Mouse (Mus musculus): ENCODE results near the gene Cryga.

Cryga gene

DNA sequence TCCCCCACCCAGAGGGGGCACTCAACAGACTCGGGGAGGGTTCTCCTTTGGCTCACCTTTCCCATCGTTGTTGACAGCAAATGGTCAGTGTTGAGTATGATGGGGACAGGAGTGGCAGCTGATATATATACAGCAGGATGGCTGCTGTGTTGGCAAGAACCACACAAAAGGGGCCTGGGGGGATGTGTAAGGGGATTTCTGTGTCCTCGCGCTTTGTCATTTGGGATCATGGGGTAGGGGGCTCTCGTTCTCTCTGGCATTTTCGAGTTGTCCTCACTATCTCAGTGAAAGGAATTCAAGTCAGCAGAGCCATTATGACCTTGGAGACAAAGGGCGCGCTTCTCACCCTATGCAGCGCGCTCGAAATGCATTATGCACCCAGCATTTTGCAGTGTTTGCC is at the start of gene Cryga:
TSS of gene Cryga (minus strand) at position 101 of the 400 bp plus-strand sequence.
- CTCF ChIA-PET, result no interaction called here

GRCm38 (mm10) chr1:65147971-65148370 is 44.8 kb upstream of the Cryga start:
- CTCF ChIA-PET, result no interaction called here

DNA sequence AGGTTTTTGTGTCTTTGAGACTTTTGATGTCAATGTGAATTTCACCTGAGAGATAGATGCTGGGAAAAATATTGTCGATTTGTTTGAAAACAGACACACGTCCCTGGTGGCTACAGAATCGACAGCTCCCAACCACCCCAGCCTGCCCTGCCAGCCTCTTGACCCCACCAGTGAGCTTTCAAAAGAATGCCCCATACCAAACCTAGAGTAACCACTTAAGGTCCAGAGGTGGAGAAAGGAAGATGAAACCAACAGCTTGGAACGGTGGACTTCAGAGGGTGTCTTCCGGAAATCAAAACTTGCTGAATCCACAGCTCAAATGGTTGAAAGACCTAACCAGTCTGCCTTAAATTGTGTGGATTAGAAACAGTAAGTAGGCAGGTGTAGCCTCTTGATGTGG is 44.2 kb upstream of the Cryga start:
- CTCF ChIA-PET, result no interaction called here

- CTCF ChIA-PET, result no interaction called here
Observed at GRCm38 (mm10) chr1:65146601-65147000, 43.4 kb upstream of the Cryga start.

- CTCF ChIA-PET, result no interaction called here
Observed at GRCm38 (mm10) chr1:65144783-65145182, 41.6 kb upstream of the Cryga start.

- CTCF ChIA-PET, result no interaction called here
Observed at GRCm38 (mm10) chr1:65137560-65137959, 34.4 kb upstream of the Cryga start.

DNA sequence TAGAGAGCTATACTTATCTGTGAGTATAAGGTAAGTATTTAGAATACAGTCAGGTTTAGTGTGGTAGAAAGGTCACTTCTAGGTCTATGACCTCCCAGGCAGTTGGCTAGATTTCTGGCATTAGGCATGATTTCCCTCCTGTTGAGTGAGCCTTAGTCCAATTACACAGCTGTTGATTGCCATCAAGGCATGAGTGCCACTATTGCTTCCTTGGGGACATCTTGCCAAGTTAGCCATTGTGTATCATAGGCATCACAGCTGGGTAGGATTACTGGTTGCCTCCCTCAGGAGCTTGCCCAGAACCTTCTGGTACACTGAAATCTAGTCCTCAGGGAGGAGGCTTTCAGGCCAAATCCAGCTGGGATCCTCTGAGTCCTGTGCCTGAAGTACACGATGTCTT is 29.7 kb upstream of the Cryga start:
- CTCF ChIA-PET, result no interaction called here

- CTCF ChIA-PET, result no interaction called here
Observed at GRCm38 (mm10) chr1:65131671-65132070, 28.5 kb upstream of the Cryga start.

- CTCF ChIA-PET, result no interaction called here
Observed at GRCm38 (mm10) chr1:65130226-65130625, 27.1 kb upstream of the Cryga start.

DNA sequence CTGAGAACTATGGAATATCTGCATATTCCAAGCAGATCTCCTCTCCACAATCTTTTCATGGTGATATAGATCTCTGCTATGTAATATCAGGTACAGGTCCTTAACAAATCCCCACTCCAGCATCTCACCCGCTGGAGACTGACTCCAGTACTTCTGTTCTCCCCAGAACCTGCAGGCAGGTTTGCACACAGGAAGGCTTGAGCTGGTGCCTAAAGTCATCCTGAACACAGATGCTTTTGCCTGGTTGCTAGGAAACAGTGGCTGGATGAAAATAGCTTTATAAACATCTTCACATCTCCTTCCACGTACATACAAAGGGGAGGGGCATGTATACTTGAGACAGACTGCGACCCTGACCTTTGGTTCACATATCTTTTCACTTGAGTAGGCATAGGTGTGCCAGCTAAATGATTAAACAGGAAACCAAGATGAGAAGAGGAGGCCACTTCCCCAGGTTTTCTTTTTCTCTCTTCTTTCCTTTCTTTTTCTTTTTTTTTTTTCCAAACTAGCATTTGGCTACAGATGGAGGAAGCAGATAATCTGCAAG is 26.5 kb upstream of the Cryga start:
- CTCF ChIA-PET, result no interaction called here

DNA sequence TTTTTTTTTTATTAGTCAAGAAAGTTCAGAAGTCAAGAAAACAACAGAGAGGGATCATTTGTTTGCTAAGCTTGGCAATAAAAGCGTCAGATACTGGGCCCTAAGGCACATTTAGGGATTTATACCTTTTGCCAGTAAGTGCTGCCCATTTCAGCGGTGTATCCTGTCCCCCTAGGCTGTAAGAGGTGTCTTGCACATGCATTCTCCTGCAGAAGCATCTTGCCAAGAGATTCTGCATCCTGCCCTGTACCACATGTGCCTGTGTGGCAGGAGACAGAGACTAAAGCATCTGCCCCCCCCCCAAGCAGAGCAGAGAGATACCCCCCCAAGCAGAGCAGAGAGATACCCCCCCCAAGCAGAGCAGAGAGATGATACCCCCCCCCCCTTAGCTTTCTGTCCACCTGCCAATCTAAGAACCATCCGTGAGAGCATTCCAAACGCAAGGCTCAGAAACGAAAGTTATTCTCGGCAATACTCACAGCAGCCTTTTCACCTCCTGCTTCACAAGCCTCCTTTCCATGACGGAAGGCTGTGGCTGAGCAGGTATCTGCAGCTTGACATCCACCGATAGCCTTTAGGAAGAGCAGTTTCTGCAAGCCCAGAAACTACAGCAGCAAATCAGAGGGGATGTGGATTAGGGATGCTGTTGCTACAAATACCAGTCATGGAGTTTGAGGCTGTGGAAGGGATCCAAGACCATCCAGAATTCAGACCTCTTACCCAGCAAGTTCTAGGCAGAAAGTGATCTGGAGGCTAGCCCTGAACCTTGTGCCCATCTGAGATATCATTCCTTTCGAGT is 19.6 kb upstream of the Cryga start, which contains the start of gene D630023F18Rik:
TSS of gene D630023F18Rik (minus strand) at position 641 of the 799 bp plus-strand sequence.
- CTCF ChIA-PET, result no interaction called here

- CTCF ChIA-PET, result no interaction called here
Observed at GRCm38 (mm10) chr1:65119438-65119837, 16.3 kb upstream of the Cryga start, which contains the start of gene Gm28845. Gene Gm28845 (minus strand): TSS chr1:65119558.

- CTCF ChIA-PET, result no interaction called here
Observed at GRCm38 (mm10) chr1:65118150-65118913, 15.2 kb upstream of the Cryga start.

- CTCF ChIA-PET, result no interaction called here
Observed at GRCm38 (mm10) chr1:65113536-65114172, 10.5 kb upstream of the Cryga start.

DNA sequence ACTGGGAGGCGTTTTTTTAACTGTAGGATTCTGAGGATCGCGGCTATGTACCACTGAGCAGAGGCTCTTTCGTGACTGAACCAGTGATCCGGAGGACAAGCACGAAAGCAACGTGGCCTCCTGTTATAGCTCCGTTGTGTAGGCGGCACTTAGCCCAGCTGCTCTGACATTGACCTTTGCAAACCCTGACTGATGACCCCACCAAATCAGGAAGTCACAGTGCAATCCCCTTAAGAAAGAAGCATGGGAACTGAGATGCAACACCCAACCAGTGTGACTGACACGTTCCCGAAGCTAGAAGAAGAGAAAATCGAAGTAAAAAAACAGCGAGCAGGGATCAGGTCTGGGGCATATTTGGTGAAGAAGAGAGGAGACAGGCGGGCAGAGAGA is 9.6 kb upstream of the Cryga start:
- CTCF ChIA-PET, result no interaction called here

- CTCF ChIA-PET, result interaction anchor here (0.6 kb wide), 1 partner anchor 29 kb away, joined by 8 read pairs; no protein-coding TSS in a partner anchor
Observed at GRCm38 (mm10) chr1:65112031-65112806, 9.0 kb upstream of the Cryga start.

GRCm38 (mm10) chr1:65109756-65110435 is 6.7 kb upstream of the Cryga start:
- CTCF ChIA-PET, result no interaction called here

GRCm38 (mm10) chr1:65109196-65109595 is 6.0 kb upstream of the Cryga start:
- CTCF ChIA-PET, result no interaction called here

GRCm38 (mm10) chr1:65107654-65108279 is 4.6 kb upstream of the Cryga start:
- CTCF ChIA-PET, result no interaction called here

DNA sequence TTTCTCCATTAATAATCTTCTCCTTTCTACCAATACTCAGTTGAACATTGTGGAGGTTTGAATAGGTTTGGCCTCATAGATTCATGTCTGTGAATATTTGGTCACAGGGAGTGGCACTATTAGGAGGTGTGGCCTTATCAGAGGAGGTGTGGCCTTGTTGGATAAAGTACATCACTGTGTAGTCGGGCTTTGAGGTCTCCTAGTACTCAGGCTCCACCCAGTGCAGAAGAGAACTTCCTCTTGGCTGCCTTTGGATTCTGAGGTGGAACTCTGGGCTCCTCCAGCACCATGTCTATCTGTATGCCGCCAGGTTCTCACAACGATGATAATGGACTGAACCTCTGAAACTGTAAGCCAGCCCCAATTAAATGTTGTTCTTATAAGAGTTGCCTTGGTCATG is 6.2 kb downstream of the Cryga start:
- CTCF ChIA-PET, result no interaction called here

- CTCF ChIA-PET, result no interaction called here
Observed at GRCm38 (mm10) chr1:65091566-65091965, 11.6 kb downstream of the Cryga start.
